Mouse (Mus musculus) hindbrain, postnatal 0 days (tissue): ENCODE results near the gene Map3k9. TPM values are rescaled to one million over a fixed set of nuclear protein-coding genes. Genes with fewer than 3 reads are reported as not detected.

ENCODE experiments used
- ATAC-seq: fragments of 200-750 bp; cut with Nextera tagmentation; 2 replicates; pipeline ENCODE4 v1.8.0; 2017; ENCODE audit warnings: mild to moderate bottlenecking, moderate TSS enrichment, moderate library complexity
- DNase-seq: peaks from one replicate; pipeline ENCODE4 v3.0.0-alpha.2; 2015; ENCODE audit warnings: low spot score
- H3K27ac ChIP-seq: fragments of 300-500 bp; sonication (generic); 2 replicates; pipeline ENCODE4 v1.5.1; 2014; ENCODE audit warnings: mild to moderate bottlenecking
- H3K27me3 ChIP-seq: fragments of 300-500 bp; sonication (generic); 2 replicates; pipeline ENCODE4 v1.6.1; 2014; ENCODE audit warnings: low read length, mixed read lengths; ENCODE audit not compliant: insufficient read depth
- H3K36me3 ChIP-seq: fragments of 300-500 bp; sonication (generic); 2 replicates; pipeline ENCODE4 v1.6.1; 2014; ENCODE audit warnings: low read length, mixed read lengths; ENCODE audit not compliant: insufficient read depth
- H3K4me1 ChIP-seq: fragments of 300-500 bp; sonication (generic); 2 replicates; pipeline ENCODE4 v1.6.1; 2014; ENCODE audit warnings: antibody characterized with exemption, low read length, mixed read lengths; ENCODE audit not compliant: insufficient read depth
- H3K4me2 ChIP-seq: fragments of 300-500 bp; sonication (generic); 2 replicates; pipeline ENCODE4 v1.6.1; 2014; ENCODE audit warnings: low read depth, mild to moderate bottlenecking, low read length, moderate library complexity, mixed read lengths
- H3K4me3 ChIP-seq: fragments of 300-500 bp; sonication (generic); 2 replicates; pipeline ENCODE4 v1.5.1; 2014; ENCODE audit warnings: low read length
- H3K9ac ChIP-seq: fragments of 300-500 bp; sonication (generic); replicated peaks from 2 replicates; pipeline ENCODE4 v1.6.1; 2014; ENCODE audit warnings: mild to moderate bottlenecking, low read length, moderate library complexity, mixed read lengths
- H3K9me3 ChIP-seq: fragments of 300-500 bp; sonication (generic); 2 replicates; pipeline ENCODE4 v1.6.1; 2016; ENCODE audit warnings: low read length, mixed read lengths
- CTCF ChIP-seq: IDR thresholded peaks from 2 replicates; pipeline ENCODE4 v1.5.1; 2016; ENCODE audit warnings: antibody characterized with exemption, control low read depth, low read depth
- WGBS: fragments of 180-500 bp; shearing (Covaris S2); extraction: QIAGEN DNeasy Blood & Tissue Kit; methylation state at CpG from one replicate; pipeline ENCODE4 v1.1.7; 2014; 5-methylcytosine and 5-hydroxymethylcytosine counted together
- polyA plus RNA-seq: library from polyadenylated mRNA; unstranded; fragments of >200 nt; fragmentation: Nextera tagmentation; extraction: Ambion mirVana; gene quantifications from 2 replicates; pipeline ENCODE4 v1.2.1, GENCODE M21; 2015
- total RNA-seq: library from RNA; depleted of rRNA; stranded (reverse); fragments of >200 nt; gene quantifications from 2 replicates; pipeline ENCODE4 v1.2.3, GENCODE M21; 2014

Map3k9 gene
- total and polyA plus RNA-seq, 2 experiments from 2014 or later, result 8.4 to 60.1 TPM

DNA sequence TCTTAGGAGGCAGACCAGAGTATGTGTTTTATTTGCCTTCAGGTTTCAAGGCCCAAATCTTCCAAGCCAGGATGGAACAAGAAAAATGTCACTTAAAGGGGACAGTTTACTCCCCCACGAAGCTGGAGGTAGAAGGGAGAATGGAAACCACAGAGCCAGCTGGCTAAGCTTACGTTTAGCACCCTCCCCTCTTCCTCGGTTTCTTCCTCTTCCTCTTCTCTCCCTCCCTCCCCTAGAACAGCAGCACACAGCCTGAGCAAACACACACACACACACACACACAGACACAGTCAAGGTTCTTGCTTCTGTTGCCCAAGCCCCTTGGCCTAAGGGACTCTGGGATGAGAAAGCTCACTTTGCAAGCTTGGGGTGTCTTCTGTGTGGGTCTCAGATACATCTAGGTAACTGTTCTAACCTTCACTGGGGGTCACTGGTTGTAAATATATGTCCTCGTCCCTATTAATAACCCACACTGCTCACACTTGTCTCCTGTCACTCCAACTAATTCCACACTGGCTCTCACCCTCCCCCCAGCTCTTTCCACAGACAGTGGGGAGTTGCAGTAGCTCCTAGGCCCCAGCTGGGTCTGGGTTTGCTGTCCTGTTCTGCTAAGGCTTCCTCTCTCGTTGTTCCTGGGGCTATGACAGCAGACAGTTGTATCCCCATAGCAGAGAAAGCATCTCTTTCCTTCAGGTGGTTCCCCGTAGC is 11.7 kb upstream of the Map3k9 start:
- DNase-seq (no peak), ATAC-seq (no peak)
- H3K4me3 ChIP-seq, result no peak overlapping the region
- no peak overlapping the region for H3K27ac ChIP-seq
- H3K36me3 ChIP-seq, result no peaks in the 10 kb centered on the region
- no peaks in the 10 kb centered on the region for H3K9me3 ChIP-seq
- H3K9ac ChIP-seq, result no peak overlapping the region
- no peaks in the 10 kb centered on the region for H3K27me3 ChIP-seq
- no peaks in the 10 kb centered on the region for H3K4me1 ChIP-seq
- no peak overlapping the region for H3K4me2 ChIP-seq
- TF ChIP-seq CTCF, result no peak
- 75% methylated on average over 6 of the region's 6 CpGs for WGBS

DNA sequence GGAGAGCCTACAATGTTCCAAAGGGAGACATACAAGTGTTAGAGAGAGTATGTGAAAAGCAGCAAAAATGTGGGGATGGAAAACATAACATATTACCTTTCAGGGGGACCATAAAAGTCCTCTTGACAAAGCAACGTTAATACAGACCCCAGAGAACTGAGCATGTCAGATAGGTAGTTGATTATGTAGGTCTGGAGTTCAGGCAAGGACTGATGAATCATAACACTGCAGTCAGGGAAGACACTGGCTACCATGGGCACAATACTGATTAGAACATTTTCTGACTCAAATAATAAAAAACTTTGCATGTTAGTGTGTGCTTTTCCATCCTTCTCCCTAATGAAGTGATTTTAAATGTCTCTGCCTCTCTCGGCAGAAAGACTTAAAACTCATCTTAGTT is 8.5 kb upstream of the Map3k9 start:
- Histone ChIP-seq H3K36me3 (no peaks in the 10 kb centered on the region), H3K4me3 (no peak overlapping the region), H3K9ac (no peak overlapping the region), H3K4me2 (no peak overlapping the region), H3K9me3 (no peaks in the 10 kb centered on the region), H3K4me1 (no peaks in the 10 kb centered on the region), H3K27me3 (no peaks in the 10 kb centered on the region), H3K27ac (no peak overlapping the region)
- DNase-seq, result no peak
- ATAC-seq, result no peak
- no peak for TF ChIP-seq CTCF
- 55% methylated on average over 2 of the region's 2 CpGs for WGBS

DNA sequence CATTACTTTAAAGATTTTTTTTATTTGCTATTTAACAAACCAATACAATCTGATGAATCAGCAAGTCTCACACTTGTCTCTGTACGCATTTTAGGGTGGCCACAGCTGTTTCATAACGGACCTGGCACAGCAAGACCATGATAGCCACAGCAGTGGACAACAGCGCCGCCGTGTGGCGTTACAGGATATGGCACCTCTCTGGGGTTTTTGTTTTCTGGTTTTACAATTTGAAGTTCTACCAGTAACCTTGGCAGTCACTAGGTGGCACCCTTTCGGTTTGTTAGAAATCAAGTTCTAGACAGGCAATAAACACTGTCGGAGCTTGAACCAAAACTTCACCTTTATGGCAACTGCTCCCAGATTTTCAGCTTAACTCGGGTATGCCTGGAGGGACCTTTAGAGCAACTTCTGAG is 7.7 kb upstream of the Map3k9 start:
- ATAC-seq (peak; percentile 79; the same call in 1 of the 2 replicates), DNase-seq (peak; percentile 95)
- no peaks in the 10 kb centered on the region for H3K36me3 ChIP-seq
- TF ChIP-seq CTCF, result peak; percentile 99
- no peaks in the 10 kb centered on the region for H3K9me3 ChIP-seq
- no peaks in the 10 kb centered on the region for H3K4me1 ChIP-seq
- H3K27ac ChIP-seq, result no peak overlapping the region
- H3K4me2 ChIP-seq, result no peak overlapping the region
- H3K4me3 ChIP-seq, result no peak overlapping the region
- 2% methylated on average over 9 of the region's 9 CpGs for WGBS
- no peak overlapping the region for H3K9ac ChIP-seq
- H3K27me3 ChIP-seq, result no peaks in the 10 kb centered on the region

DNA sequence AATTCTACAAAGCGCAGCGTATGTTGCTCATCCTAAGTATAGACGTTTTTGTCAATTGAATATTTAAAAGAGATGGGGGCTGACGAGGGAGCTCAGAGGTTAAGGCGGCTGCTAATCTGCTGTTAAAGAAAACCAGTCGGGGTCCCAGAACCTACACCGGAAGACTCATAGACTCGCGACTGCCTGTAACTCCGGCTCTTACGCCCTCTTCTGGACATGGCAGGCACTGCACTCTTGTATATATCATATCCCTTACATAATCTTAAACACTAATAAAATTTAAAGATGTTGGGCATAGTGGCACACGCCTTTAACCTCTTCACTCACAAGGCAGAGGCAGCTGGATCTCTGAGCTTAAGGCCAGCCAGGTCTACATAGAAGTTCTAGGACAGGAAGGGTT is 6.3 kb upstream of the Map3k9 start:
- Histone ChIP-seq H3K36me3 (no peaks in the 10 kb centered on the region), H3K9me3 (no peaks in the 10 kb centered on the region), H3K4me3 (no peak overlapping the region), H3K9ac (no peak overlapping the region), H3K4me2 (no peak overlapping the region), H3K27ac (no peak overlapping the region), H3K27me3 (no peaks in the 10 kb centered on the region), H3K4me1 (no peaks in the 10 kb centered on the region)
- TF ChIP-seq CTCF, result peak; percentile 61
- WGBS, result 48% methylated on average over 12 of the region's 12 CpGs
- ATAC-seq (no peak), DNase-seq (no peak)

DNA sequence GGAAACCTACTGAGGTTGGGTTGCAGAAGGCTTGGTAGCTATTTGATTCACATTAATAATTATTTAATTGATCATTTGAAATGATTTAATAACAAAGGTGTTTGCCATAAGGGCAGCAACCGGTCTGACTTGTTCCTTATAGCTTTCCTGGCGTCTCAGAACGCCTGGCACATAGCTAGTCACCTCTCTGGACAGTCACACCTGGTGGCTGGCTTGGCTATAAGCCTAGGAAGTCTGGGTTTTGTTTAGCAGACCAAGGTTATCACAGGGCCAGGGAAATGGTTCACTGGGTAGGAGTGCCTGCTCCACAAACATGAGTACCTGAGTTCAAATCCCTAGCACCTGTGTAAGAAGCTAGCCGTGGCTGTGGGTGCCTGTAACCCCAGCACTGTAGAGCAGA is 2.3 kb upstream of the Map3k9 start:
- Histone ChIP-seq H3K27ac (no peak overlapping the region), H3K9ac (no peak overlapping the region), H3K4me1 (peaks cover 2% of the 10 kb centered on the region; the same call in 1 of the 2 replicates), H3K36me3 (no peaks in the 10 kb centered on the region), H3K4me2 (no peak overlapping the region), H3K9me3 (no peaks in the 10 kb centered on the region), H3K27me3 (no peaks in the 10 kb centered on the region), H3K4me3 (no peak overlapping the region)
- TF ChIP-seq CTCF, result no peak
- 93% methylated on average over 4 of the region's 4 CpGs for WGBS
- ATAC-seq, result no peak
- no peak for DNase-seq

DNA sequence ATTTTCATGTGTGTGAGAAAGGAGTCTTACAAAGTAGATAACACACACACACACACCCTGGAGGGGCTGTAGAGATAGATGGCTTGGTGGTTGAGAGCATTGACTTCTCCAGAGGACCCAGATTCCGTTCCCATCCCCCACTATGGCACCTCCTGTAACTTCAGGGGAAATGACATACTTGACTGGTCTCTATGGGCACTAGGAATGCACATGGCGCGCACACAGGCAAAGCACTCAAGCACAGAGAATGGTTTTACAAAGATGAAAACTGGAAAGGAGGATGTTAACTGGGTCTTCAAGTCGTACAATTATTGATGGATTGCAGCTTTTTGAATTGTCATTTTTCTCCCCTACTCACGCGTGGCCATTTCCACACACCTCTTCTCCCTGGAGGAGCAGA is 1.6 kb upstream of the Map3k9 start:
- Histone ChIP-seq H3K27me3 (no peaks in the 10 kb centered on the region), H3K9ac (no peak overlapping the region), H3K36me3 (no peaks in the 10 kb centered on the region), H3K9me3 (no peaks in the 10 kb centered on the region), H3K4me2 (no peak overlapping the region), H3K4me3 (no peak overlapping the region), H3K4me1 (peaks cover 6% of the 10 kb centered on the region; the same call in 1 of the 2 replicates), H3K27ac (no peak overlapping the region)
- WGBS, result 74% methylated on average over 6 of the region's 6 CpGs
- ATAC-seq, result no peak
- TF ChIP-seq CTCF, result no peak
- DNase-seq, result no peak
